Comparison of ENCODE assay signal across 24 mouse cellular contexts in genomic region chr8:126105043-126105442, GRCm38 (mm10).
A peak's percentile ranks its signal among the peaks of the same experiment; 100 is the strongest.
DNase-seq lines count a peak whose midpoint lies in the region; ATAC-seq lines count a peak whose summit lies in the region.
"Had no signal": no experiment of that assay in that cellular context is flagged by ENCODE, and none has a peak within 500 bp of the region (broad histone marks: within the 10 kb centered on the region; RNA-seq: fewer than 3 reads in every experiment).

No protein-coding gene starts in this region.

- H3K4me1 ChIP-seq in midbrain, embryonic 14.5 days (ENCODE audit: control insufficient read depth, insufficient read depth, low read length), result no peaks in the 10 kb centered on the region
- H3K4me1 ChIP-seq: embryonic facial prominence, embryonic 12.5 days; embryonic facial prominence, embryonic 15.5 days; hindbrain, embryonic 12.5 days; hindbrain, embryonic 15.5 days; intestine, embryonic 15.5 days had no signal

- H3K27me3 ChIP-seq in midbrain, embryonic 14.5 days (ENCODE audit: control insufficient read depth, insufficient read depth, low read length), result no peaks in the 10 kb centered on the region
- H3K27me3 ChIP-seq: embryonic facial prominence, embryonic 12.5 days; embryonic facial prominence, embryonic 15.5 days; hindbrain, embryonic 12.5 days; hindbrain, embryonic 15.5 days; intestine, embryonic 15.5 days had no signal

- H3K36me3 ChIP-seq in midbrain, embryonic 14.5 days (ENCODE audit: control insufficient read depth, insufficient read depth, low read length), result no peaks in the 10 kb centered on the region
- H3K36me3 ChIP-seq: embryonic facial prominence, embryonic 12.5 days; embryonic facial prominence, embryonic 15.5 days; G1E; hindbrain, embryonic 12.5 days; hindbrain, embryonic 15.5 days; intestine, embryonic 15.5 days had no signal

- WGBS in midbrain, embryonic 14.5 days, result 86% methylated on average over 3 of the region's 3 CpGs

- ATAC-seq in midbrain, embryonic 14.5 days (ENCODE audit: low FRiP score, low TSS enrichment), result no peak
- ATAC-seq: forebrain, embryonic 14.5 days; forebrain, postnatal 0 days; intestine, embryonic 15.5 days; Patski had no signal

- peak; percentile 22 to 33 for DNase-seq in frontal cortex, postnatal 36 days (ENCODE audit: low spot score in 2 of 2)
- DNase-seq in frontal cortex, postnatal 14 days (ENCODE audit: low spot score in 2 of 2), result no peak
- DNase-seq in right cerebral cortex, adult 18-20 months, result peak; percentile 35
- DNase-seq in right cerebral cortex, adult 2 months (ENCODE audit: low spot score in 2 of 2), result no peak
- peak; percentile 66 for DNase-seq in brain, adult 2 months (ENCODE audit: low read depth, low spot score)
- no peak for DNase-seq in midbrain, embryonic 14.5 days
- DNase-seq: adrenal gland, postnatal 10 days; adrenal gland, postnatal 36 days; B cell, adult 2 months; cerebellum, adult 11 months; cerebellum, adult 2 months; cerebellum, adult 9-11 months; forebrain, postnatal 0 days; gastrocnemius, postnatal 25 days; heart, adult 2 months had no signal

- no peak overlapping the region for H3K9ac ChIP-seq in midbrain, embryonic 14.5 days (replicated peaks; ENCODE audit: low read length)
- H3K9ac ChIP-seq: embryonic facial prominence, embryonic 12.5 days; embryonic facial prominence, embryonic 15.5 days; forebrain, postnatal 0 days; hindbrain, embryonic 12.5 days; hindbrain, embryonic 15.5 days; intestine, embryonic 15.5 days had no signal

- H3K4me2 ChIP-seq in midbrain, embryonic 14.5 days (ENCODE audit: low read length), result no peak overlapping the region
- H3K4me2 ChIP-seq: embryonic facial prominence, embryonic 12.5 days; embryonic facial prominence, embryonic 15.5 days; heart, embryonic 11.5 days; hindbrain, embryonic 12.5 days; hindbrain, embryonic 15.5 days; intestine, embryonic 15.5 days had no signal

- H3K27ac ChIP-seq in midbrain, embryonic 14.5 days (replicated peaks; ENCODE audit: low read depth, low read length), result no peak overlapping the region
- H3K27ac ChIP-seq: embryonic facial prominence, embryonic 12.5 days; embryonic facial prominence, embryonic 15.5 days; heart, adult 2 months; hindbrain, embryonic 12.5 days; hindbrain, embryonic 15.5 days; intestine, embryonic 15.5 days had no signal

- no peak overlapping the region for H3K4me3 ChIP-seq in midbrain, embryonic 14.5 days (replicated peaks; ENCODE audit: low read depth, low read length)
- H3K4me3 ChIP-seq: embryonic facial prominence, embryonic 12.5 days; embryonic facial prominence, embryonic 15.5 days; heart, adult 2 months; hindbrain, embryonic 12.5 days; hindbrain, embryonic 15.5 days; intestine, embryonic 15.5 days had no signal

- H3K9me3 ChIP-seq in midbrain, embryonic 14.5 days (ENCODE audit: control insufficient read depth, low read length), result peaks cover 4% of the 10 kb centered on the region; the same call in 1 of the 2 replicates
- H3K9me3 ChIP-seq: embryonic facial prominence, embryonic 12.5 days; embryonic facial prominence, embryonic 15.5 days; hindbrain, embryonic 12.5 days; hindbrain, embryonic 15.5 days; intestine, embryonic 15.5 days had no signal

Comparison
In these comparisons a context has a peak if more than half of its experiments do, and no peak if none do; other contexts are left out.
1. DNase-seq: peak in frontal cortex, postnatal 36 days (2 of 2), right cerebral cortex, adult 18-20 months (single experiment) and brain, adult 2 months (single experiment); none in frontal cortex, postnatal 14 days (0 of 2), right cerebral cortex, adult 2 months (0 of 2) and midbrain, embryonic 14.5 days (single experiment).